Mouse (Mus musculus) MEL (cell line): ENCODE measurements around the gene Sbk2. TPM values are rescaled to one million over a fixed set of nuclear protein-coding genes. Genes with fewer than 3 reads are reported as not detected.

ENCODE experiments used
- DNase-seq: peaks from one replicate; pipeline ENCODE4 v3.0.0; 2011; ENCODE audit warnings: low read depth, low spot score
- H3K27ac ChIP-seq: 2 replicates; pipeline ENCODE4 v1.5.1; 2012; ENCODE audit warnings: low read depth, mild to moderate bottlenecking, control low read depth, low read length, moderate library complexity; ENCODE audit not compliant: control insufficient read depth
- H3K27me3 ChIP-seq, 2 experiments: fragments of 150-350 bp in 1 of 2; sonication (generic) in 1 of 2; 2 replicates each; pipeline ENCODE4 v1.6.1; 2012; ENCODE audit warnings: low read length in 2 of 2, mild to moderate bottlenecking in 2 of 2, improper control_type of control experiment in 1 of 2, moderate library complexity in 1 of 2; ENCODE audit not compliant: insufficient read depth in 2 of 2, control insufficient read depth in 1 of 2
- H3K36me3 ChIP-seq, 2 experiments: 2 replicates each; pipeline ENCODE4 v1.6.1; 2012 to 2014; ENCODE audit warnings: low read length in 2 of 2, improper control_type of control experiment in 1 of 2, inconsistent platforms in 1 of 2, mild to moderate bottlenecking in 1 of 2; ENCODE audit not compliant: insufficient read depth in 2 of 2, control insufficient read depth in 1 of 2
- H3K4me1 ChIP-seq, 2 experiments: fragments of 150-350 bp in 1 of 2; sonication (generic) in 1 of 2; 2 replicates each; pipeline ENCODE4 v1.6.1; 2012; ENCODE audit warnings: low read length in 2 of 2, improper control_type of control experiment in 1 of 2, mild to moderate bottlenecking in 1 of 2; ENCODE audit not compliant: insufficient read depth in 2 of 2, control insufficient read depth in 1 of 2
- H3K4me3 ChIP-seq, 2 experiments: fragments of 150-350 bp in 1 of 2; sonication (generic) in 1 of 2; 2 replicates each; pipeline ENCODE4 v1.5.1; 2012; ENCODE audit warnings: low read depth in 2 of 2, low read length in 2 of 2, mild to moderate bottlenecking in 2 of 2, moderate library complexity in 2 of 2, control low read depth in 1 of 2, improper control_type of control experiment in 1 of 2; ENCODE audit not compliant: control insufficient read depth in 1 of 2, insufficient read depth in 1 of 2
- H3K79me2 ChIP-seq: 2 replicates; pipeline ENCODE4 v1.6.1; 2012; ENCODE audit warnings: mild to moderate bottlenecking, low read length, moderate library complexity; ENCODE audit not compliant: control insufficient read depth, poor library complexity, insufficient read depth
- H3K9ac ChIP-seq: 2 replicates; pipeline ENCODE4 v1.6.1; 2012; ENCODE audit warnings: low read depth, mild to moderate bottlenecking, control low read depth, low read length, moderate library complexity; ENCODE audit not compliant: control insufficient read depth, poor library complexity, severe bottlenecking
- H3K9me3 ChIP-seq: fragments of 150-350 bp; sonication (generic); replicated peaks from 2 replicates; pipeline ENCODE4 v1.6.1; 2012; ENCODE audit warnings: mild to moderate bottlenecking, low read length, improper control_type of control experiment, moderate library complexity; ENCODE audit not compliant: insufficient read depth
- CHD2 ChIP-seq: IDR thresholded peaks from 2 replicates; pipeline ENCODE4 v1.6.1; 2011; ENCODE audit warnings: low read length, improper control_type of control experiment
- CTCF ChIP-seq, 3 experiments: IDR thresholded peaks in 2 of 3; conservative IDR thresholded peaks in 1 of 3; 2 replicates each; pipeline ENCODE4 v1.5.1; 2011 to 2012; ENCODE audit warnings: low read length in 3 of 3, low read depth in 2 of 3, mild to moderate bottlenecking in 2 of 3, improper control_type of control experiment in 1 of 3, inconsistent platforms in 1 of 3, mixed read lengths in 1 of 3, moderate library complexity in 1 of 3; ENCODE audit not compliant: control insufficient read depth in 1 of 3, insufficient read depth in 1 of 3, poor library complexity in 1 of 3, severe bottlenecking in 1 of 3
- E2F4 ChIP-seq: IDR thresholded peaks from 2 replicates; pipeline ENCODE4 v1.6.1; 2011; ENCODE audit warnings: low read depth, low read length, improper control_type of control experiment, borderline replicate concordance
- EP300 ChIP-seq, 2 experiments: IDR thresholded peaks; 2 replicates each; pipeline ENCODE4 v1.6.1; 2011; ENCODE audit warnings: improper control_type of control experiment in 2 of 2, low read length in 2 of 2, low read depth in 1 of 2, mild to moderate bottlenecking in 1 of 2
- ETS1 ChIP-seq: IDR thresholded peaks from 2 replicates; pipeline ENCODE4 v1.6.1; 2012; ENCODE audit warnings: low read depth, mild to moderate bottlenecking, inconsistent platforms, low read length, improper control_type of control experiment, moderate library complexity
- GABPA ChIP-seq: IDR thresholded peaks from 2 replicates; pipeline ENCODE4 v1.6.1; 2012; ENCODE audit warnings: low read depth, mild to moderate bottlenecking, inconsistent platforms, low read length, improper control_type of control experiment, moderate library complexity
- HCFC1 ChIP-seq: IDR thresholded peaks from 2 replicates; pipeline ENCODE4 v1.6.1; 2012; ENCODE audit warnings: low read depth, mild to moderate bottlenecking, inconsistent platforms, low read length, improper control_type of control experiment, moderate library complexity
- JUND ChIP-seq: IDR thresholded peaks from 2 replicates; pipeline ENCODE4 v1.6.1; 2011; ENCODE audit warnings: low read depth, mild to moderate bottlenecking, improper control_type of control experiment, low read length
- MAX ChIP-seq: IDR thresholded peaks from 2 replicates; pipeline ENCODE4 v1.6.1; 2011; ENCODE audit warnings: low read length, improper control_type of control experiment
- MAZ ChIP-seq: IDR thresholded peaks from 2 replicates; pipeline ENCODE4 v1.6.1; 2012; ENCODE audit warnings: low read depth, mild to moderate bottlenecking, inconsistent platforms, low read length, improper control_type of control experiment
- MYB ChIP-seq: IDR thresholded peaks from 2 replicates; pipeline ENCODE4 v1.6.1; 2011; ENCODE audit warnings: mild to moderate bottlenecking, low read depth, low read length, improper control_type of control experiment
- NRF1 ChIP-seq: IDR thresholded peaks from 2 replicates; pipeline ENCODE4 v1.6.1; 2014; ENCODE audit warnings: low read depth, mild to moderate bottlenecking, inconsistent platforms, low read length, improper control_type of control experiment, moderate library complexity; ENCODE audit not compliant: poor library complexity, insufficient read depth, severe bottlenecking
- POLR2A ChIP-seq, 2 experiments: IDR thresholded peaks; 2 replicates each; pipeline ENCODE4 v1.6.1; 2011 to 2012; ENCODE audit warnings: low read length in 2 of 2, mild to moderate bottlenecking in 2 of 2, control low read depth in 1 of 2, improper control_type of control experiment in 1 of 2, low read depth in 1 of 2, moderate library complexity in 1 of 2; ENCODE audit not compliant: control insufficient read depth in 1 of 2, insufficient read depth in 1 of 2, poor library complexity in 1 of 2
- POLR2AphosphoS2 ChIP-seq: IDR thresholded peaks from 2 replicates; pipeline ENCODE4 v1.6.1; 2011; ENCODE audit warnings: low read length, improper control_type of control experiment
- POLR2AphosphoS5 ChIP-seq: IDR thresholded peaks from 2 replicates; pipeline ENCODE4 v1.6.1; 2012; ENCODE audit warnings: low read depth, borderline replicate concordance, mild to moderate bottlenecking, inconsistent platforms, low read length, moderate library complexity, mixed read lengths
- RAD21 ChIP-seq: IDR thresholded peaks from 2 replicates; pipeline ENCODE4 v1.6.1; 2011; ENCODE audit warnings: mild to moderate bottlenecking, low read depth, low read length, improper control_type of control experiment
- SIN3A ChIP-seq: IDR thresholded peaks from 2 replicates; pipeline ENCODE4 v1.6.1; 2012; ENCODE audit warnings: low read length, improper control_type of control experiment, inconsistent platforms
- SMC3 ChIP-seq: IDR thresholded peaks from 2 replicates; pipeline ENCODE4 v1.6.1; 2011; ENCODE audit warnings: low read depth, low read length, improper control_type of control experiment
- UBTF ChIP-seq: IDR thresholded peaks from 2 replicates; pipeline ENCODE4 v1.6.1; 2012; ENCODE audit warnings: low read depth, mild to moderate bottlenecking, inconsistent platforms, low read length, improper control_type of control experiment, moderate library complexity, borderline replicate concordance; ENCODE audit not compliant: insufficient read depth
- USF1 ChIP-seq: IDR thresholded peaks from 2 replicates; pipeline ENCODE4 v1.6.1; 2014; ENCODE audit warnings: low read depth, mild to moderate bottlenecking, inconsistent platforms, low read length, improper control_type of control experiment, moderate library complexity
- ZC3H11A ChIP-seq: IDR thresholded peaks from 2 replicates; pipeline ENCODE4 v1.6.1; 2012; ENCODE audit warnings: low read depth, mild to moderate bottlenecking, inconsistent platforms, low read length, improper control_type of control experiment
- ZKSCAN1 ChIP-seq: IDR thresholded peaks from 2 replicates; pipeline ENCODE4 v1.6.1; 2012; ENCODE audit warnings: low read depth, mild to moderate bottlenecking, inconsistent platforms, low read length, improper control_type of control experiment, moderate library complexity
- ZMIZ1 ChIP-seq: IDR thresholded peaks from 2 replicates; pipeline ENCODE4 v1.6.1; 2012; ENCODE audit warnings: low read depth, mild to moderate bottlenecking, inconsistent platforms, low read length, improper control_type of control experiment, moderate library complexity
- polyA plus RNA-seq, 2 experiments: library from polyadenylated mRNA; stranded (reverse) in 1 of 2; unstranded in 1 of 2; fragments of >175 nt in 1 of 2; fragments of >200 nt in 1 of 2; gene quantifications; 2 replicates each; pipeline versions ENCODE4 v1.2.1 to v1.2.4; 2012; ENCODE audit warnings: low replicate concordance in 2 of 2, low read depth in 1 of 2; ENCODE audit not compliant: insufficient read length in 2 of 2, insufficient read depth in 1 of 2, missing spikeins in 1 of 2
- total RNA-seq: library from RNA; depleted of rRNA; stranded (reverse); fragments of 300-350 nt; gene quantifications from 2 replicates; pipeline ENCODE4 v1.2.3, GENCODE M21; 2012

The Sbk2 gene
- total and polyA plus RNA-seq, 3 experiments: not detected

- TF ChIP-seq CTCF (IDR thresholded peaks at IDR 0.05 in 2 of 3, conservative IDR thresholded peaks at IDR 0.05 in 1 of 3; ENCODE audit: control insufficient read depth in 1 of 3, insufficient read depth in 1 of 3, low read depth in 2 of 3, low read length in 3 of 3, poor library complexity in 1 of 3, severe bottlenecking in 1 of 3) (no peak), ZC3H11A (no peak), USF1 (no peak), UBTF (no peak), MAZ (no peak), CHD2 (no peak), SMC3 (no peak), EP300 (IDR thresholded peaks at IDR 0.05; ENCODE audit: low read depth in 1 of 2, low read length in 2 of 2) (no peak), JUND (no peak), E2F4 (no peak)
- H3K79me2 ChIP-seq: no peaks in the 10 kb centered on the region
These were observed 24.0 kb upstream of the Sbk2 start for GRCm38 (mm10) chr7:4988250-4988649.

GRCm38 (mm10) chr7:4976832-4977231 lies 12.6 kb upstream of the Sbk2 start:
- Histone ChIP-seq H3K27ac (no peak overlapping the region), H3K27me3 (no peaks in the 10 kb centered on the region), H3K79me2 (no peaks in the 10 kb centered on the region)

More at GRCm38 (mm10) chr7:4988250-4988649, 24.0 kb upstream of the Sbk2 start:
- Histone ChIP-seq H3K27me3 (no peaks in the 10 kb centered on the region; a peak in 1 of 4 replicates), H3K9me3 (no peaks in the 10 kb centered on the region), H3K4me3 (no peak overlapping the region), H3K9ac (no peak overlapping the region), H3K27ac (no peak overlapping the region), H3K36me3 (no peaks in the 10 kb centered on the region), H3K4me1 (no peaks in the 10 kb centered on the region)
- no peak for DNase-seq

More at GRCm38 (mm10) chr7:4976832-4977231, 12.6 kb upstream of the Sbk2 start:
- Histone ChIP-seq H3K4me3 (no peak overlapping the region), H3K9me3 (no peaks in the 10 kb centered on the region), H3K36me3 (no peaks in the 10 kb centered on the region), H3K9ac (no peak overlapping the region), H3K4me1 (0 out of 4 replicates have a peak, but pooled peaks cover 0 to under 1% of the 10 kb centered on the region in 2 experiments)
- TF ChIP-seq ETS1: no peak
- TF ChIP-seq MAX: no peak
- no peak for TF ChIP-seq ZMIZ1
- peak; percentile 2; the same call in 1 of the 2 replicates for TF ChIP-seq RAD21
- TF ChIP-seq POLR2A (IDR thresholded peaks at IDR 0.05; ENCODE audit: control insufficient read depth in 1 of 2, insufficient read depth in 1 of 2, low read depth in 1 of 2, low read length in 2 of 2, poor library complexity in 1 of 2): no peak
- no peak for TF ChIP-seq MYB
- TF ChIP-seq MAZ: no peak
- no peak for TF ChIP-seq GABPA
- no peak for TF ChIP-seq EP300 (IDR thresholded peaks at IDR 0.05; ENCODE audit: low read depth in 1 of 2, low read length in 2 of 2)
- TF ChIP-seq ZC3H11A: no peak
- no peak for TF ChIP-seq HCFC1
- TF ChIP-seq NRF1: no peak
- TF ChIP-seq UBTF: no peak
- no peak for TF ChIP-seq POLR2AphosphoS5
- no peak for TF ChIP-seq POLR2AphosphoS2
- TF ChIP-seq SIN3A: no peak
- peak; percentile 24 to 41 (median 36) for TF ChIP-seq CTCF (IDR thresholded peaks at IDR 0.05 in 2 of 3, conservative IDR thresholded peaks at IDR 0.05 in 1 of 3; ENCODE audit: control insufficient read depth in 1 of 3, insufficient read depth in 1 of 3, low read depth in 2 of 3, low read length in 3 of 3, poor library complexity in 1 of 3, severe bottlenecking in 1 of 3)
- no peak for TF ChIP-seq ZKSCAN1
- peak; percentile 24 for DNase-seq
